Mouse (Mus musculus) liver, embryonic 16.5 days (tissue): ENCODE results near the gene Smurf1. TPM values are rescaled to one million over a fixed set of nuclear protein-coding genes. Genes with fewer than 3 reads are reported as not detected.

ENCODE experiments used
- ATAC-seq: fragments of 200-750 bp; cut with Nextera tagmentation; 2 replicates; pipeline ENCODE4 v1.8.0; 2017; ENCODE audit warnings: low read depth, mild to moderate bottlenecking, moderate number of reproducible peaks, moderate library complexity
- H3K27ac ChIP-seq: fragments of 300-500 bp; sonication (generic); 2 replicates; pipeline ENCODE4 v1.5.1; 2014; ENCODE audit warnings: mild to moderate bottlenecking, low read length
- H3K27me3 ChIP-seq: fragments of 300-500 bp; sonication (generic); 2 replicates; pipeline ENCODE4 v1.6.1; 2014; ENCODE audit warnings: low read depth, low read length, mixed read lengths; ENCODE audit not compliant: control insufficient read depth, insufficient read depth
- H3K36me3 ChIP-seq: fragments of 300-500 bp; sonication (generic); 2 replicates; pipeline ENCODE4 v1.6.1; 2014; ENCODE audit warnings: mild to moderate bottlenecking; ENCODE audit not compliant: control insufficient read depth, insufficient read depth
- H3K4me1 ChIP-seq: fragments of 300-500 bp; sonication (generic); 2 replicates; pipeline ENCODE4 v1.6.1; 2014; ENCODE audit warnings: low read depth, low read length, mixed read lengths; ENCODE audit not compliant: control insufficient read depth
- H3K4me2 ChIP-seq: fragments of 300-500 bp; sonication (generic); 2 replicates; pipeline ENCODE4 v1.6.1; 2014; ENCODE audit warnings: low read depth, low read length, mixed read lengths
- H3K4me3 ChIP-seq: fragments of 300-500 bp; sonication (generic); 2 replicates; pipeline ENCODE4 v1.5.1; 2014; ENCODE audit warnings: low read depth, mild to moderate bottlenecking, low read length
- H3K9ac ChIP-seq: fragments of 300-500 bp; sonication (generic); 2 replicates; pipeline ENCODE4 v1.6.1; 2014; ENCODE audit warnings: low read depth, low read length
- H3K9me3 ChIP-seq: fragments of 300-500 bp; sonication (generic); replicated peaks from 2 replicates; pipeline ENCODE4 v1.6.1; 2016; ENCODE audit warnings: low read length; ENCODE audit not compliant: control insufficient read depth
- WGBS: fragments of 180-500 bp; shearing (Covaris S2); extraction: QIAGEN DNeasy Blood & Tissue Kit; methylation state at CpG from one replicate; pipeline ENCODE4 v1.1.7; 2014; ENCODE audit not compliant: insufficient replicate concordance; 5-methylcytosine and 5-hydroxymethylcytosine counted together
- polyA plus RNA-seq: library from polyadenylated mRNA; unstranded; fragments of >200 nt; fragmentation: Nextera tagmentation; extraction: Ambion mirVana; gene quantifications from 2 replicates; pipeline ENCODE4 v1.2.1, GENCODE M21; 2015

The Smurf1 gene
- 1.1 and 1.4 TPM in 2 replicates for polyA plus RNA-seq

- Histone ChIP-seq H3K4me2 (peak within 1 kb of the TSS; percentile 80), H3K4me3 (peak within 1 kb of the TSS; percentile 71), H3K36me3 (no peaks in the 10 kb centered on the region), H3K9me3 (no peaks in the 10 kb centered on the region), H3K27me3 (peaks cover 20% of the 10 kb centered on the region), H3K9ac (peak within 1 kb of the TSS; percentile 61), H3K4me1 (peaks cover 5% of the 10 kb centered on the region), H3K27ac (no peak within 1 kb of the TSS; the same call in 1 of the 2 replicates)
- under 1% methylated on average over 73 of the region's 89 CpGs for WGBS
- peak; percentile 76 for ATAC-seq
Measured at GRCm38 (mm10) chr5:144965639-144966351, at the start of gene Smurf1. Smurf1 (minus strand) TSS chr5:144965847.

DNA sequence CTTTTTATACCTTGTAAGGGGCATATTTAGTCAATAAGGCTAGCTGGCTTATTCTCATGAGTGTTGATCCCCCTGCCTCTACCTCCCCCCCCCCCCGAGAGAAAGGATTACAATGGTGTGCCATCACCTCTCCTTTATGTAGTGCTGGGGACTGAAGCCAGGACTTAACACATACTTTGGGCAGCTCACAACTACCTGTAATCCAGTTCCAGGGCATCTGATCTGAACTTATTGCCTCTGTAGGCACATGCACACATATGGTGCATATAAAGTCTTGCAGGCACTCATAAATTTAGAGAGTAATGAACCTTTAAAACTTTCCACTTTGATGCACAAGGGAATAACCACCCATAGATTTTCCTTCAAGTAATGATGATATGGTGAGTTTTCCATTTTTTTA, 48.6 kb upstream of the Smurf1 start:
- no peak for ATAC-seq
- WGBS, result 65% methylated on average over 1 of the region's 1 CpGs

DNA sequence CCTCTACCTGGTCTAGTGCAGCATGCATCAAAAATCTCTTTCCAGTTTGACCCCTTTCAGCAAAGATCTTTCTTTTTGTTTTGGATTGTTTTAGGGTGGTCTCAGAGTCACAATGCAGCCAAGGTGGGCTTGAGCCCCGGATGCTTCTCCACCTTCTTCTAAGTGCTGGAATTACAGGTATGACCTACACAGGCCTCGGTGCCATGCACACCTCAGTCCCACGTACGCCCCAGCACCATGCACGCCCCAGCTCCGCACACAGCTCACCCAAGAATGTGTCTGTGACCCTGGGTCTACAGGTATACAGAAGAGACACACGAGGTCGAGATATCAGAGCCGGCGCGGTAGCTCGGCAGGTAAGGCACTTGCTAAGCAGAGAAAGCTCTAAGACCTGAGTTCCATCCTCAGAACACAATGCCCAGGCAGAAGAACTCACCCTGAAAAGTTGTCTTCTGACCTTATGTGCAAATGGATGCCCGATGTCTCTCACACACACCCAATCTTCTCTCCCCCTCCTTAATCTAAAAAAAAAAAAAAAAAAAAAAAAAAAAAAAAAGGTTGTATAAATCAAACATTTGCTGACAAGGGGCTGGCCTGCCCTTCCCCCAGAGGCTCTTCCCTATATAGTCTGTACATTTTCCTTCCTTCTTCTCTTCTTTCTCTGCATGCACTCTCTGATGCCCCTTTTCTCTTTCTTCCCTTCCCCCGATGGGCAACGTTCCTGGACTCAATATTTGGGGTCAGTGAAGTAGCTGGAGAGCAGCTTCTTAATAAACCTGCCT, 43.4 kb upstream of the Smurf1 start:
- no peak overlapping the region for H3K4me3 ChIP-seq
- no peak overlapping the region for H3K27ac ChIP-seq
- no peak overlapping the region for H3K9ac ChIP-seq
- WGBS, result 73% methylated on average over 15 of the region's 15 CpGs
- no peaks in the 10 kb centered on the region for H3K27me3 ChIP-seq
- no peak for ATAC-seq
- H3K9me3 ChIP-seq, result no peaks in the 10 kb centered on the region
- no peak overlapping the region for H3K4me2 ChIP-seq
- H3K4me1 ChIP-seq, result no peaks in the 10 kb centered on the region; the same call in none of the 2 replicates
- no peaks in the 10 kb centered on the region for H3K36me3 ChIP-seq

More for the DNA sequence above, 48.6 kb upstream of the Smurf1 start:
- H3K27me3 ChIP-seq, result no peaks in the 10 kb centered on the region
- H3K9ac ChIP-seq, result no peak overlapping the region
- no peak overlapping the region for H3K4me2 ChIP-seq
- no peak overlapping the region for H3K4me3 ChIP-seq
- no peaks in the 10 kb centered on the region for H3K4me1 ChIP-seq
- H3K9me3 ChIP-seq, result no peaks in the 10 kb centered on the region
- H3K36me3 ChIP-seq, result no peaks in the 10 kb centered on the region
- no peak overlapping the region for H3K27ac ChIP-seq

DNA sequence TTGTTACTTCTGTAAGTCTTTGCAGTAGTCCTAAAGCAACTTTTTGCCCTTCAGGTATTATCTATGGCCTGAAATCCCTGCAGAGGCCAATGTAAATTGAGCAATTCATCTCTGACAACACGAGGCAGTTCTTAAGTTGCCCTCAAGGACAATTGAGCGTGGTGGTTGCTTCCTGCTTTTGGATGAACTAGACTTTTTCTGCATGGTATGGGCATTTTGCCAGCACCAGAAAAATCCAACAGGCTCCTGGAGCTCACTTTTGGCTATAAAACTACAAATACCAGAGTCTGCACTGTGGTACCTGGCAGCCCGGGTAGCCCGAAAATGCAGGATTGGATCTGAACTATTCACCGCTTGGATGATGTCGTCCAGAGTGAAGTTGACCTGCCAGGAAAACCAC, 39.9 kb upstream of the Smurf1 start:
- H3K27ac ChIP-seq, result no peak overlapping the region
- WGBS, result 61% methylated on average over 6 of the region's 6 CpGs
- H3K4me1 ChIP-seq, result no peaks in the 10 kb centered on the region; the same call in none of the 2 replicates
- no peak overlapping the region for H3K9ac ChIP-seq
- ATAC-seq, result no peak
- no peaks in the 10 kb centered on the region for H3K9me3 ChIP-seq
- H3K36me3 ChIP-seq, result no peaks in the 10 kb centered on the region
- H3K4me2 ChIP-seq, result no peak overlapping the region
- no peaks in the 10 kb centered on the region for H3K27me3 ChIP-seq
- no peak overlapping the region for H3K4me3 ChIP-seq

DNA sequence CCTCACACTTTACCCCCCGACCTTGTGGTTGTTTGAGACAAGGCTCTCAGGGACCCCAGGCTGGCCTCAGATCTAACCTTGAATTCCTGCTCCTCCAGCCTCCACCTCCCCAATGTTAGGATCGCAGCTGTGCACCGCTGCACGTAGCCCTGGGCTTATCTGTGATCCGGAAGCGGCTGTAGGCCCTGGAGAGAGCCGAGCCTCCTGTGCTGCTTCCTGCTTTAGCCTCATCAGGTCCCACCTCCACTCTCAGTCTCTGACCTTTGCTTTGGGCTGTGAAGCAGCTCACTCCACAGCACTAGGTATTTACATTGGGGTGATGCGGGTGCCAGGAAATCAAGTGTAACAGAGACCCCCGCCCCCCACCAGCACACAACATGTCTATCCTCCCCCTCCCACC, 38.8 kb upstream of the Smurf1 start:
- no peak overlapping the region for H3K9ac ChIP-seq
- H3K36me3 ChIP-seq, result no peaks in the 10 kb centered on the region
- no peaks in the 10 kb centered on the region for H3K9me3 ChIP-seq
- 49% methylated on average over 9 of the region's 9 CpGs for WGBS
- no peak overlapping the region for H3K4me3 ChIP-seq
- H3K27me3 ChIP-seq, result no peaks in the 10 kb centered on the region
- peak; percentile 65 for ATAC-seq
- no peak overlapping the region for H3K27ac ChIP-seq
- no peak overlapping the region for H3K4me2 ChIP-seq
- no peaks in the 10 kb centered on the region; the same call in none of the 2 replicates for H3K4me1 ChIP-seq

DNA sequence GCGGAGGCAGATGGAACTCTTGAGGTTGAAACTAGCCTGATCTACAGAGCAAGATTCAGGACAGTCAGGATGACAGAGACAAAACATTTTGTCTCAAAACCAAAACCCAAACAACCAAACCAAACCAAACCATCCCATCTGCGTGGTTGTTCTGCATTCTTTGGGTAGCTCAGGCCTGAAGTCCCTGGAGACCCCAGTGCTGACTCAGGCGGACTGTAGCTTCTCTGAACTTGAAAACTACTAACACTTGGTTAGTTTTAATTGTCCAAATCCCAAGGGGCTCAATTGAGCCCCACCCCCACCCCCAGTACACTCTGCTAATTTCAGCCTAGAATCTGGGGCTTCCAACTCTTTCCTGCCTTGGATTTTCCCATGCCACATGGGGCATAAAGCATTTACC, 37.7 kb upstream of the Smurf1 start:
- no peak for ATAC-seq
- no peak overlapping the region for H3K27ac ChIP-seq
- H3K27me3 ChIP-seq, result no peaks in the 10 kb centered on the region
- H3K4me1 ChIP-seq, result no peaks in the 10 kb centered on the region; the same call in none of the 2 replicates
- no peak overlapping the region for H3K9ac ChIP-seq
- H3K36me3 ChIP-seq, result no peaks in the 10 kb centered on the region
- no peak overlapping the region for H3K4me3 ChIP-seq
- no peaks in the 10 kb centered on the region for H3K9me3 ChIP-seq
- WGBS, result 56% methylated on average over 3 of the region's 3 CpGs
- H3K4me2 ChIP-seq, result no peak overlapping the region

DNA sequence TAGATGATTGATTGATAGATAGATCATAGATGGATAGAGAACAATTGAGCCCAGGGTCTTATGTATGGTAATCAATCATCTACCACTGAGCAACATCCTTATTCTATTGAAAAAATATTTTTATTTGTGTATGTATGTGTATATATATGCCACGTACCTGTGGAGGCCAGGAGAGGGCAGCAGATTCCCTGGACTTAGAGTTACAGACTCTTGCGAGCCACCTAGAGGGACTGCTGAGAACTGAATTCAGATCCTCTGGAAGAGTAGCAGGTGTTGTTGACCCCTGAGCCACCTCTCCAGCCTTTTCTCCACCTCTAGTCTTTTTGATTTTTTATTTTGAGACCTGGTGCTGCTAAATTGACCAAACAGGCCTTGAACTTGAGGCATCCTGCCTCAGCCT, 32.8 kb upstream of the Smurf1 start:
- Histone ChIP-seq H3K36me3 (no peaks in the 10 kb centered on the region), H3K9ac (no peak overlapping the region), H3K27ac (no peak overlapping the region), H3K27me3 (no peaks in the 10 kb centered on the region), H3K4me2 (no peak overlapping the region), H3K4me1 (no peaks in the 10 kb centered on the region), H3K9me3 (no peaks in the 10 kb centered on the region), H3K4me3 (no peak overlapping the region)
- 38% methylated on average over 2 of the region's 2 CpGs for WGBS
- no peak for ATAC-seq

GRCm38 (mm10) chr5:144990481-144990880, 24.8 kb upstream of the Smurf1 start:
- no peak overlapping the region for H3K4me2 ChIP-seq
- H3K36me3 ChIP-seq, result no peaks in the 10 kb centered on the region
- 66% methylated on average over 5 of the region's 5 CpGs for WGBS
- no peaks in the 10 kb centered on the region for H3K27me3 ChIP-seq
- H3K9me3 ChIP-seq, result no peaks in the 10 kb centered on the region
- no peak for ATAC-seq
- H3K4me3 ChIP-seq, result no peak overlapping the region
- no peak overlapping the region for H3K9ac ChIP-seq
- no peaks in the 10 kb centered on the region for H3K4me1 ChIP-seq
- no peak overlapping the region for H3K27ac ChIP-seq

- no peak for ATAC-seq
- Histone ChIP-seq H3K27me3 (no peaks in the 10 kb centered on the region), H3K36me3 (no peaks in the 10 kb centered on the region), H3K4me3 (no peak overlapping the region), H3K9ac (no peak overlapping the region), H3K27ac (no peak overlapping the region), H3K4me2 (no peak overlapping the region), H3K4me1 (no peaks in the 10 kb centered on the region), H3K9me3 (no peaks in the 10 kb centered on the region)
- 50% methylated on average over 2 of the region's 2 CpGs for WGBS
Measured at GRCm38 (mm10) chr5:144990051-144990450, 24.4 kb upstream of the Smurf1 start.
